Mouse (Mus musculus): ENCODE data around the gene Gm6592. TPM values are rescaled to one million over a fixed set of nuclear protein-coding genes. Genes with fewer than 3 reads are reported as not detected.
"Not testable (repeated sequence)": the region's sequence is repeated elsewhere in the genome, so short reads cannot be mapped to it uniquely, and the experiment has no call there.

Gm6592 gene
- polyA plus RNA-seq (2015; fragmentation: Nextera tagmentation; extraction: Ambion mirVana) = not detected in 2 replicates

GRCm38 (mm10) chrX:8843694-8844093 lies at the start of gene Gm6592:
TSS of gene Gm6592 (plus strand) at chrX:8843994.
- H3K9me3 ChIP-seq (replicated peaks) = no peaks in the 10 kb centered on the region
- no peaks in the 10 kb centered on the region for H3K36me3 ChIP-seq
- 70% methylated on average over 1 of the region's 1 CpGs for WGBS
- ATAC-seq (replicated peaks; ENCODE audit: low FRiP score) = no peak
- H3K27ac ChIP-seq = no peak within 1 kb of the TSS
- no peaks in the 10 kb centered on the region for H3K27me3 ChIP-seq
- H3K4me3 ChIP-seq (replicated peaks) = no peak within 1 kb of the TSS
- H3K4me1 ChIP-seq = no peaks in the 10 kb centered on the region
- H3K9ac ChIP-seq = no peak within 1 kb of the TSS
- no peak within 1 kb of the TSS for H3K4me2 ChIP-seq

GRCm38 (mm10) chrX:8803391-8803790 lies 40.4 kb upstream of the Gm6592 start, which contains the start of gene Ssxb5:
TSS of gene Ssxb5 (plus strand) at chrX:8803691.
- not testable (repeated sequence) for H3K4me1 ChIP-seq; H3K9me3 ChIP-seq (replicated peaks); H3K4me2 ChIP-seq; H3K4me3 ChIP-seq (replicated peaks); ATAC-seq (replicated peaks; ENCODE audit: low FRiP score); H3K9ac ChIP-seq; H3K27ac ChIP-seq; H3K27me3 ChIP-seq; H3K36me3 ChIP-seq
- 81% methylated on average over 4 of the region's 4 CpGs for WGBS

GRCm38 (mm10) chrX:8832043-8832442 lies 11.8 kb upstream of the Gm6592 start:
- no peak overlapping the region for H3K9ac ChIP-seq
- no peaks in the 10 kb centered on the region for H3K27me3 ChIP-seq

GRCm38 (mm10) chrX:8852486-8852885 lies 8.7 kb downstream of the Gm6592 start:
- Histone ChIP-seq H3K9ac (no peak overlapping the region), H3K27ac (no peak overlapping the region), H3K4me1 (no peaks in the 10 kb centered on the region), H3K27me3 (no peaks in the 10 kb centered on the region), H3K4me3 (replicated peaks) (no peak overlapping the region), H3K36me3 (no peaks in the 10 kb centered on the region), H3K4me2 (no peak overlapping the region), H3K9me3 (replicated peaks) (no peaks in the 10 kb centered on the region)
- 93% methylated on average over 10 of the region's 10 CpGs for WGBS
- ATAC-seq (replicated peaks; ENCODE audit: low FRiP score) = no peak

More at GRCm38 (mm10) chrX:8832043-8832442, 11.8 kb upstream of the Gm6592 start:
- no peak for ATAC-seq (replicated peaks; ENCODE audit: low FRiP score)
- no peak overlapping the region for H3K27ac ChIP-seq
- no peak overlapping the region for H3K4me3 ChIP-seq (replicated peaks)
- H3K4me2 ChIP-seq = no peak overlapping the region
- no peaks in the 10 kb centered on the region for H3K4me1 ChIP-seq
- no peaks in the 10 kb centered on the region for H3K9me3 ChIP-seq (replicated peaks)
- H3K36me3 ChIP-seq = no peaks in the 10 kb centered on the region

- WGBS = 5% methylated on average over 3 of the region's 3 CpGs
- H3K9me3 ChIP-seq (replicated peaks); H3K27ac ChIP-seq; H3K4me1 ChIP-seq; ATAC-seq (replicated peaks; ENCODE audit: low FRiP score); H3K27me3 ChIP-seq; H3K4me2 ChIP-seq; H3K4me3 ChIP-seq (replicated peaks); H3K9ac ChIP-seq; H3K36me3 ChIP-seq: not testable (repeated sequence)
Observed at GRCm38 (mm10) chrX:8864331-8864730, 20.5 kb downstream of the Gm6592 start.

GRCm38 (mm10) chrX:8873953-8874352 lies 30.2 kb downstream of the Gm6592 start, which contains the start of gene Gm5751:
TSS of gene Gm5751 (plus strand) at chrX:8874253.
- not testable (repeated sequence) for H3K4me3 ChIP-seq (replicated peaks); H3K9me3 ChIP-seq (replicated peaks); H3K4me1 ChIP-seq; H3K36me3 ChIP-seq; H3K27me3 ChIP-seq; H3K9ac ChIP-seq; H3K27ac ChIP-seq; H3K4me2 ChIP-seq; ATAC-seq (replicated peaks; ENCODE audit: low FRiP score)
- 94% methylated on average over 3 of the region's 4 CpGs for WGBS

GRCm38 (mm10) chrX:8884336-8884735 lies 40.5 kb downstream of the Gm6592 start:
- Histone ChIP-seq H3K4me3 (replicated peaks) (no peak overlapping the region), H3K9ac (no peak overlapping the region), H3K4me2 (no peak overlapping the region), H3K27ac (no peak overlapping the region), H3K36me3 (no peaks in the 10 kb centered on the region), H3K27me3 (no peaks in the 10 kb centered on the region), H3K4me1 (no peaks in the 10 kb centered on the region), H3K9me3 (replicated peaks) (no peaks in the 10 kb centered on the region)
- WGBS = 67% methylated on average over 4 of the region's 4 CpGs
- ATAC-seq (replicated peaks; ENCODE audit: low FRiP score) = no peak

GRCm38 (mm10) chrX:8891975-8892342 lies 48.2 kb downstream of the Gm6592 start:
- H3K4me3 ChIP-seq (replicated peaks) = peak overlapping the region; percentile 60
- H3K36me3 ChIP-seq = no peaks in the 10 kb centered on the region
- H3K27me3 ChIP-seq = no peaks in the 10 kb centered on the region
- no peaks in the 10 kb centered on the region for H3K9me3 ChIP-seq (replicated peaks)
- 31% methylated on average over 3 of the region's 9 CpGs for WGBS
- no peaks in the 10 kb centered on the region for H3K4me1 ChIP-seq
- no peak overlapping the region for H3K9ac ChIP-seq
- H3K4me2 ChIP-seq = peak overlapping the region; percentile 72
- peak; percentile 37; the same call in 1 of the 2 replicates for ATAC-seq (replicated peaks; ENCODE audit: low FRiP score)
- H3K27ac ChIP-seq = no peak overlapping the region

- Histone ChIP-seq H3K4me2 (peak within 1 kb of the TSS; percentile 72), H3K27ac (peak within 1 kb of the TSS; percentile 87), H3K9ac (peak within 1 kb of the TSS; percentile 61), H3K9me3 (replicated peaks) (no peaks in the 10 kb centered on the region), H3K4me3 (replicated peaks) (peak within 1 kb of the TSS; percentile 60), H3K27me3 (no peaks in the 10 kb centered on the region), H3K36me3 (no peaks in the 10 kb centered on the region), H3K4me1 (no peaks in the 10 kb centered on the region)
- peak; percentile 96 for ATAC-seq (replicated peaks; ENCODE audit: low FRiP score)
- WGBS = 19% methylated on average over 68 of the region's 95 CpGs
Observed at GRCm38 (mm10) chrX:8892343-8893155, 48.8 kb downstream of the Gm6592 start, which contains the start of gene B630019K06Rik. TSS of gene B630019K06Rik (plus strand) at chrX:8892382.

GRCm38 (mm10) chrX:8893182-8893651 lies 49.4 kb downstream of the Gm6592 start:
- H3K27ac ChIP-seq = peak overlapping the region; percentile 87
- H3K4me1 ChIP-seq = no peaks in the 10 kb centered on the region
- H3K9me3 ChIP-seq (replicated peaks) = no peaks in the 10 kb centered on the region
- H3K36me3 ChIP-seq = no peaks in the 10 kb centered on the region
- H3K27me3 ChIP-seq = no peaks in the 10 kb centered on the region
- ATAC-seq (replicated peaks; ENCODE audit: low FRiP score) = peak; percentile 66
- peak overlapping the region; percentile 72 for H3K4me2 ChIP-seq
- peak overlapping the region; percentile 60 for H3K4me3 ChIP-seq (replicated peaks)
- 24% methylated on average over 32 of the region's 42 CpGs for WGBS
- peak overlapping the region; percentile 61 for H3K9ac ChIP-seq
